Mouse (Mus musculus) testis, adult 2 months (tissue): ENCODE measurements at regions not wholly inside any gene's neighbourhood (a gene's known extent, or its start where the extent isn't known, plus 50 kb on each side); places are given as distances from the start of the nearest gene placed in this dataset.

Source experiments
- H3K27ac ChIP-seq: fragments of 200-500 bp; 2 replicates; pipeline ENCODE4 v1.5.1; 2012; ENCODE audit warnings: low read depth, low read length; ENCODE audit not compliant: control insufficient read depth, insufficient read depth
- H3K27me3 ChIP-seq: fragments of 200-500 bp; 2 replicates; pipeline ENCODE4 v1.6.1; 2012; ENCODE audit warnings: mild to moderate bottlenecking, low read length, moderate library complexity; ENCODE audit not compliant: control insufficient read depth, insufficient read depth
- H3K36me3 ChIP-seq: fragments of 200-500 bp; 2 replicates; pipeline ENCODE4 v1.6.1; 2012; ENCODE audit warnings: mild to moderate bottlenecking, low read length; ENCODE audit not compliant: control insufficient read depth, insufficient read depth
- H3K4me1 ChIP-seq: fragments of 200-500 bp; 2 replicates; pipeline ENCODE4 v1.6.1; 2012; ENCODE audit warnings: low read length; ENCODE audit not compliant: control insufficient read depth, insufficient read depth
- H3K4me3 ChIP-seq: fragments of 200-500 bp; 2 replicates; pipeline ENCODE4 v1.5.1; 2012; ENCODE audit warnings: low read depth, mild to moderate bottlenecking, low read length, moderate library complexity, mixed read lengths; ENCODE audit not compliant: control insufficient read depth
- CTCF ChIP-seq: fragments of 200-500 bp; IDR thresholded peaks from 2 replicates; pipeline ENCODE4 v1.5.1; 2012; ENCODE audit warnings: low read depth, mild to moderate bottlenecking, inconsistent platforms, low read length, moderate library complexity; ENCODE audit not compliant: control insufficient read depth, insufficient read depth, insufficient replicate concordance
- POLR2A ChIP-seq: fragments of 200-500 bp; IDR thresholded peaks from 2 replicates; pipeline ENCODE4 v1.6.1; 2012; ENCODE audit warnings: low read depth, mild to moderate bottlenecking, inconsistent platforms, low read length, moderate library complexity; ENCODE audit not compliant: control insufficient read depth

- no peak for TF ChIP-seq CTCF
- Histone ChIP-seq H3K27ac (no peak overlapping the region), H3K4me3 (no peak overlapping the region), H3K27me3 (no peaks in the 10 kb centered on the region), H3K36me3 (no peaks in the 10 kb centered on the region), H3K4me1 (no peaks in the 10 kb centered on the region)
These were observed 195.0 kb downstream of the Fgf9 start for GRCm38 (mm10) chr14:58265373-58265772.

- TF ChIP-seq POLR2A = no peak
- no peak for TF ChIP-seq CTCF
- no peaks in the 10 kb centered on the region for H3K4me1 ChIP-seq
- H3K27ac ChIP-seq = no peak overlapping the region
- no peaks in the 10 kb centered on the region for H3K27me3 ChIP-seq
- no peak overlapping the region for H3K4me3 ChIP-seq
- no peaks in the 10 kb centered on the region for H3K36me3 ChIP-seq
These were observed 194.1 kb downstream of the Fgf9 start for GRCm38 (mm10) chr14:58264401-58264800.

GRCm38 (mm10) chr14:58253369-58253968 is 183.1 kb downstream of the Fgf9 start:
- Histone ChIP-seq H3K4me3 (no peak overlapping the region), H3K27ac (no peak overlapping the region), H3K4me1 (no peaks in the 10 kb centered on the region), H3K27me3 (no peaks in the 10 kb centered on the region), H3K36me3 (no peaks in the 10 kb centered on the region)
- TF ChIP-seq CTCF = no peak
- TF ChIP-seq POLR2A = no peak

DNA sequence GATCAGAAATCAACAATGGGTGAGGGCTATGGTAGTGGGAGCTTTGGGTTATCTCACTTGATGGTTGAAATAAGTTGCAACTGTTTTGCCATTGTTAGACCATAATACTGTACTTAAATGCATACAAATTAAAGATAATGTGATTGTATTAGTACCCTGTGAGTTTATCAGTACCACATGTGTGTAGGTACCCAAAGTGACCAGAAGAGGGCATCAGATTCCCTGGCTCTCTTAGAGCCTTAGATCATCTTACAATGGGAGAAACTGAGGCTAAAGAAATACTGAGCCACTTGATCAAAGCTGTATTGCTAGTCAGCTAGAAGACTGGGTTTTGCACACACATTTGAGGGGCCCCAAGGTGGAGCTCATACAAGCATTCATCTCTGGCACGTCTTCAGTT is 155.5 kb downstream of the Fgf9 start:
- TF ChIP-seq POLR2A = no peak
- no peak for TF ChIP-seq CTCF
- Histone ChIP-seq H3K36me3 (no peaks in the 10 kb centered on the region), H3K4me1 (no peaks in the 10 kb centered on the region), H3K27me3 (no peaks in the 10 kb centered on the region), H3K27ac (no peak overlapping the region), H3K4me3 (no peak overlapping the region)

GRCm38 (mm10) chr14:58224419-58224818 is 154.1 kb downstream of the Fgf9 start:
- Histone ChIP-seq H3K4me1 (no peaks in the 10 kb centered on the region), H3K36me3 (no peaks in the 10 kb centered on the region), H3K27me3 (no peaks in the 10 kb centered on the region), H3K4me3 (no peak overlapping the region), H3K27ac (no peak overlapping the region)
- TF ChIP-seq CTCF = no peak

- H3K36me3 ChIP-seq = no peaks in the 10 kb centered on the region
- no peak for TF ChIP-seq CTCF
- no peak for TF ChIP-seq POLR2A
- no peaks in the 10 kb centered on the region for H3K27me3 ChIP-seq
- H3K4me3 ChIP-seq = no peak overlapping the region
- no peak overlapping the region for H3K27ac ChIP-seq
- H3K4me1 ChIP-seq = no peaks in the 10 kb centered on the region
These were observed 138.1 kb downstream of the Fgf9 start for GRCm38 (mm10) chr14:58208401-58208800.

DNA sequence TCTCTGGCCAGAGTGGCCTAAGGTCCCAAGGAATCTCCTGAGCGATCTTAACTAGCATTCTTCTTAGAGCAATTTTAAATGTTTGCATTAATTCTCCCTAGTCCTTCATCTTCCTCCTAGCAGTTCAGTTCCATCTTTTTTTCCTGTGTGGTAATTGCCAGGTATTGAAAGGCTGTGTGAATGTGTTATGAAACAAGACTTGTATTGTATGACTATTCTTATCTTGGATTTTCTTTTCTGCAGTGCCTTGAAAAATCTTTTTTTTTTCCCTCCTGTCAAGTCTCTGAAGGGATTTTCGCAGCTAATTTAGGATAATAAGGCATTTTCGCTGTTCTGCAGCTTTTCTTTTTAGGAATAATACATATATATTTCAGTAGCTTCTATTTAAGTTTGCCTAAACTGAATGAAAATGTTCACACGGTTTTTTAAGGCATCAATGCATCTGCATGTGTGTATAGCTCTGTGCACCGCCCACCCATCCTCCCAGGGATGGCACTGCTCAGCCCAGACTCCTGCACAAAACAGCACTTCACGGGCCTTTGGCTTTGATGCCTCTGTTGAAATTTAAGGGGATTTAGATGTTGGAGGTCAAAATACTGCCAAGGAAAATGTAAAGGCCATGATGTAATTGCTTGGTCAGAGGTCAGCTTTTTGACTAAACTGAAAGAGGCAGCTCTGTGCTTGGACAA is 132.4 kb downstream of the Fgf9 start:
- H3K27me3 ChIP-seq = no peaks in the 10 kb centered on the region
- TF ChIP-seq POLR2A (no peak), CTCF (no peak)
- H3K36me3 ChIP-seq = no peaks in the 10 kb centered on the region
- H3K4me3 ChIP-seq = no peak overlapping the region
- H3K27ac ChIP-seq = no peak overlapping the region
- H3K4me1 ChIP-seq = no peaks in the 10 kb centered on the region
